Mouse (Mus musculus) left cerebral cortex, postnatal 25 days (tissue): ENCODE data around the gene Kank2. TPM values are rescaled to one million over a fixed set of nuclear protein-coding genes. Genes with fewer than 3 reads are reported as not detected.
"Not testable (repeated sequence)": the region's sequence is repeated elsewhere in the genome, so short reads cannot be mapped to it uniquely, and the experiment has no call there.

ENCODE experiments used
- DNase-seq, 2 experiments: peaks; one replicate each; pipeline ENCODE4 v3.0.0; 2022; ENCODE audit warnings: low spot score in 2 of 2, mixed read lengths in 1 of 2
- intact Hi-C: fragments of 180-260 bp; cut with DNase I; formaldehyde crosslinking; loops from one replicate; pipeline ENCODE4 v1.15.1; 2025
- total RNA-seq, 2 experiments: library from RNA; stranded (reverse); gene quantifications; 2 replicates each; pipeline ENCODE4 v1.2.3; 2021

Kank2 gene
- total RNA-seq, 2 experiments from 2014 or later, result 7.4 to 7.5 TPM

GRCm38 (mm10) chr9:21788234-21788633 is 10.3 kb downstream of the Kank2 start:
- intact Hi-C loops, result no loop called here
- no peak for DNase-seq

GRCm38 (mm10) chr9:21787654-21788053 is 10.9 kb downstream of the Kank2 start:
- intact Hi-C loops, result no loop called here
- DNase-seq, result no peak

- intact Hi-C loops, result no loop called here
Observed at GRCm38 (mm10) chr9:21786906-21787305, 11.6 kb downstream of the Kank2 start.

GRCm38 (mm10) chr9:21786309-21786708 is 12.2 kb downstream of the Kank2 start:
- intact Hi-C loops, DNase-seq: not testable (repeated sequence)

More at GRCm38 (mm10) chr9:21786906-21787305, 11.6 kb downstream of the Kank2 start:
- DNase-seq, result peak; percentile 50 to 55

- no peak for DNase-seq
- intact Hi-C loops, result no loop called here
Observed at GRCm38 (mm10) chr9:21784517-21785307, 13.8 kb downstream of the Kank2 start.

- intact Hi-C loops, result no loop called here
- no peak for DNase-seq
Observed at GRCm38 (mm10) chr9:21781657-21782468, 16.7 kb downstream of the Kank2 start.

GRCm38 (mm10) chr9:21777726-21778125 is 20.8 kb downstream of the Kank2 start:
- intact Hi-C loops, result no loop called here
- DNase-seq, result no peak

- intact Hi-C loops, result no loop called here
- no peak for DNase-seq
Observed at GRCm38 (mm10) chr9:21774353-21774752, 24.2 kb downstream of the Kank2 start.

GRCm38 (mm10) chr9:21773396-21773795 is 25.1 kb downstream of the Kank2 start:
- intact Hi-C loops, DNase-seq: not testable (repeated sequence)

GRCm38 (mm10) chr9:21769558-21770183 is 28.9 kb downstream of the Kank2 start:
- no peak for DNase-seq
- intact Hi-C loops, result no loop called here

GRCm38 (mm10) chr9:21768511-21769411 is 29.8 kb downstream of the Kank2 start:
- intact Hi-C loops, result no loop called here
- no peak for DNase-seq

- intact Hi-C loops, result no loop called here
- DNase-seq, result no peak
Observed at GRCm38 (mm10) chr9:21767896-21768295, 30.6 kb downstream of the Kank2 start.

GRCm38 (mm10) chr9:21764084-21764999 is 34.2 kb downstream of the Kank2 start:
- DNase-seq, result no peak
- intact Hi-C loops, result no loop called here

GRCm38 (mm10) chr9:21762135-21762534 is 36.4 kb downstream of the Kank2 start:
- DNase-seq, result no peak
- intact Hi-C loops, result no loop called here

- intact Hi-C loops, result no loop called here
- DNase-seq, result peak; percentile 93 to 97
Observed at GRCm38 (mm10) chr9:21760155-21761088, 38.1 kb downstream of the Kank2 start, which contains the start of gene Spc24. Spc24 (minus strand) TSS chr9:21760303.

GRCm38 (mm10) chr9:21759718-21760117 is 38.8 kb downstream of the Kank2 start:
- intact Hi-C loops, result no loop called here
- no peak for DNase-seq
